Mouse (Mus musculus) erythroblast, embryonic 14.5 days (primary cell): ENCODE data around the gene Il2rb. TPM values are rescaled to one million over a fixed set of nuclear protein-coding genes. Genes with fewer than 3 reads are reported as not detected.

ENCODE experiments used
- H3K27me3 ChIP-seq: 2 replicates; pipeline ENCODE4 v1.6.1; 2012; ENCODE audit warnings: inconsistent platforms; ENCODE audit not compliant: control insufficient read depth
- H3K36me3 ChIP-seq: 2 replicates; pipeline ENCODE4 v1.6.1; 2012; ENCODE audit warnings: mild to moderate bottlenecking, inconsistent platforms; ENCODE audit not compliant: control insufficient read depth
- H3K4me1 ChIP-seq: 2 replicates; pipeline ENCODE4 v1.6.1; 2012; ENCODE audit warnings: inconsistent platforms; ENCODE audit not compliant: control insufficient read depth
- H3K4me3 ChIP-seq: replicated peaks from 2 replicates; pipeline ENCODE3; 2012; ENCODE audit warnings: moderate library complexity, mild to moderate bottlenecking, inconsistent platforms
- H3K9me3 ChIP-seq: 2 replicates; pipeline ENCODE4 v1.6.1; 2012; ENCODE audit warnings: low read length, inconsistent platforms, mixed read lengths; ENCODE audit not compliant: control insufficient read depth
- GATA1 ChIP-seq: IDR thresholded peaks from 2 replicates; pipeline ENCODE4 v1.6.1; 2012; ENCODE audit warnings: low read length, inconsistent platforms, mixed read lengths
- TAL1 ChIP-seq: IDR thresholded peaks from 3 replicates; pipeline ENCODE4 v1.6.1; 2012; ENCODE audit warnings: low read length, inconsistent platforms, mixed read lengths
- polyA plus RNA-seq: library from polyadenylated mRNA; stranded (reverse); fragments of >175 nt; gene quantifications from 2 replicates; pipeline ENCODE4 v1.2.3, GENCODE M21; 2012

The Il2rb gene
- polyA plus RNA-seq, 1 experiment: 0.01 TPM

DNA sequence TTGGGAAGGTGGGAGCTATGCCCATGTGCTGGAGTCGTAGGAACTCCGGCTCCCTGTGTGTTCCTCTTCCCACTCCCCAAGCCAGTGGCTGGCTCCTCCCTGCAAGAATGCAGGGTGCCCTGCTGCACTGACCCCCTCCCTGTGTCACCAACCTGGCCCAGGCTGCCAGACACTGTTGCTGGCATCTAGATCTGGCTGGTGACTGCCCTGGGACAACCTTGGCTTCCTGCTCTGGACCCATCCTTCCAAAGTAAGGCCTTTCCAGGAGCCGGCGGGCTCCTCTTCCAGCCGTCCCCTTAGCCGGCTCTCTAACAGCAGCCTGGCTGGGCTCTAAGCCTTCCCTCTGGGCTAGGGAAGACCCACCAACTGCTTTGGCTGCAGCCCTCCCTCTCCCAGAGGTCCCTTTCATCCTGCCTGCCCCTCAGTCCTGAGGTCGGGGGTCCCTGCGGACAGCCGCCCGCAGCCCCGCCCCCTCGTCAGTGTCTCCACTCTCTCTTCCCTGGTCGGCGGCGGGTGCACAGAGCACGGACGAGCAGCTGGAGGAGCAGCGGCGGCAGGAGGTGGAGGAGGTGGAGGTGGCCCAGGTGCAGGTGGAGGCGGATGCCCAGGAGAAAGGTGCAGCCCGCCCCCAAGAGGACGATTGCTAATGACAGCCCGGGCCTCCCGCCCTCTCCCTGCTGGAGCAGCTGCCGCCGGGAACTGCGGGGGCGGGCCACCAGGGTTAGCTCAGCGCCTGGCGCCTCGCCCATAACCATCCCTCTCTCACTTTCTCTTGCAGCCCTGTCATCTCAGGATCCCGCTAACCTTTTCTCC lies 58.5 kb downstream of the Il2rb start:
- Histone ChIP-seq H3K27me3 (peaks cover 39% of the 10 kb centered on the region), H3K36me3 (peaks cover 2% of the 10 kb centered on the region; the same call in 1 of the 2 replicates), H3K9me3 (no peaks in the 10 kb centered on the region), H3K4me3 (no peak overlapping the region), H3K4me1 (peaks cover 10% of the 10 kb centered on the region)
- TF ChIP-seq TAL1 (no peak), GATA1 (no peak)

DNA sequence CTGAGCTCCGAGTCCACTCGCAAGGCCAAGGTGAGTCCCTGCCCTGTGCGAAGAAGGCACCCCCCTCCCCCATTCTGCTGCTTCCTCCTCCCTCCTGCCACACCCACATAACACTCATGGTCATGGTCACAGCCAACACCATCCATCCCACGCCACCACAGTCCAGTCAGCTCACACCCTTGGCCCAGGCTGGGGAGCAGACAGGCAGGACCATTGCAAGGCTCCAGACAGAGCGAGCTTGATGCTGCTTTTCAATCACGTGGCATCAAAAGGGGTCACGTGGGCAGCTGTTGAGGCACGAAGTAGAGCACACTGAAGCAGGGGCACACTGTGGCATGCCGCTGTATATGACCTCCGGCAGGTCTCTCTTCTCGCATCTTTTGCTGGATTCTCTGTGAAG lies 59.4 kb downstream of the Il2rb start:
- Histone ChIP-seq H3K36me3 (peaks cover 2% of the 10 kb centered on the region; the same call in 1 of the 2 replicates), H3K27me3 (peaks cover 43% of the 10 kb centered on the region), H3K4me3 (no peak overlapping the region), H3K9me3 (no peaks in the 10 kb centered on the region), H3K4me1 (peaks cover 10% of the 10 kb centered on the region)
- TF ChIP-seq GATA1 (no peak), TAL1 (no peak)

DNA sequence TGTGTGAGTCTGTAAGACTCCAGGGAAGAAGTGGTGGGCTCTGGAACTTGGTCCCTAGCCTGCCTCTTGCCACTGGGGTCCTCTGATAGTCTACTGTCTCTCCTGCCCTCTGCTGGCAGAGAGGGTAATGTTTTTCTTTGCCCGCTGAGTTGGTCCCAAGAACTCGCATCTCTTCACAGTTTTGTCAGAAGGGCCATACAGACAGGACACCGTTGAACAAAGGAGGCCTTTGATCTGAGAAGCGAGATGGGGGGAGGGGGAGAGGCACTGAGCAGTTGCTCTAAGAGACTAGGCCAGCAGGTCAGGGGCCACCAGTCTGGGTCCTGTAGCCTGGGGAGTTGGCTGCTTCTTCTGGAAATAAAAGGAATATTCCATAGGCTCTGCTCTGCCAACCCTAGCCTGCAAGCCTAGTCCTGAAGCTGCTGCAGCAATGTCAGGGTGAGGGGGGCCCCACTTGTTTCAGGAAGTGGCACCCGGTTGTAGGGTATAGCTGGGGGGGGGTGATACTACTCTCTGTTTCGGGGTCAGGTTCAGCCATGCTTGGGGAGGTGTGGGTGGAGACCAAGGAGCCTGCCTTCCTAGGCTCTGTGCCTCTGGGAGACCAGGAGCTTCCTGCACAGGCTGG lies 60.1 kb downstream of the Il2rb start:
- Histone ChIP-seq H3K4me1 (peaks cover 10% of the 10 kb centered on the region), H3K9me3 (no peaks in the 10 kb centered on the region), H3K27me3 (peaks cover 49% of the 10 kb centered on the region), H3K36me3 (no peaks in the 10 kb centered on the region; the same call in 1 of the 2 replicates), H3K4me3 (no peak overlapping the region)
- TF ChIP-seq GATA1 (no peak), TAL1 (no peak)

DNA sequence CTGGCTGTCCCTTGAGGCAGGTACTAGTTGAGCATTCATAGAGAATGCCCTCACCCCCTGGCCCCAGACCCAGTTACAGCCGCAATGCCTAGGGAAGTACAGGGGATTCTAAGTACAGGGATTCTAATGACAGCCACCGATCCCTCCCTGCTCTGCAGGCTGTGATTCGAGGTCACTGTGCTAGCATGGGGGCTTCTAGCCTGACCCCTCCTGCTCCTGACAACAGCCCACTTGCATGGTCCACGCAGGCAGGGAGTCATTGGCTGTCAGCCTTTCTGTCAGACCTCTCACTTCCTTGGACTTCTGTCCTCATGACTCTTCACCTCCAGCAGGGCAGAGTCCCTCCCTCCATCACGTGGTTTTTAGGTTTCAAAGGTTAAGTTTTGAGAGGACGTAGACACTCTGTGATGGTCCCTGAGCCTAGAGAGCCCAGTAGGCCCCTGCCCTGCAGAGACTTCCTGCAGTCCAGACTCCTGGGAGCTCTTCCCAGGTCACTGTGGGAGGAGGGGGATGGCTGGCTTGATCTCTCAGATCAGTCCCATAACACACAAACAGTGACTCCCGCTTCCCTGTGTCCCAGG lies 63.4 kb downstream of the Il2rb start:
- H3K9me3 ChIP-seq: no peaks in the 10 kb centered on the region
- peaks cover 67% of the 10 kb centered on the region for H3K27me3 ChIP-seq
- H3K4me1 ChIP-seq: no peaks in the 10 kb centered on the region; the same call in 1 of the 2 replicates
- no peaks in the 10 kb centered on the region; the same call in 1 of the 2 replicates for H3K36me3 ChIP-seq
- H3K4me3 ChIP-seq: no peak overlapping the region
- no peak for TF ChIP-seq GATA1
- no peak for TF ChIP-seq TAL1

DNA sequence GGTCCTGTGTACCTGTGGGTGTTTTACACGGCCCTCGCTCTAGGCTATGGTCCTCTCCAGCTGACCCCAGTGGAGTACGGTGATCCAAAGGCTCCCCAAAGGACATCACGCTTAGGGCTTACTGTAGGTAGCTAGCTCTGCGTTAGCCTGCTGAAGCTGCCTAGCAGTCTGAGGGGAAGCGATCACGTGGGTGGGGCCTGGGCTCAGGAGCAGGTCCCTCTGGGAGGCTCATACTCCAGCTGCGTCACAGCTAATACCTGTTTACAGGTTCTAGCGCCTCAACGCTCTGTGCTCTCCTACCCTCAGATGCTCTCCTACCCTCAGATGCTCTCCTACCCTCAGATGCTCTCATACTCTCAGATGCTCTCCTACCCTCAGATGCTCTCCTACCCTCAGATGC lies 64.2 kb downstream of the Il2rb start:
- no peaks in the 10 kb centered on the region for H3K9me3 ChIP-seq
- H3K27me3 ChIP-seq: peaks cover 66% of the 10 kb centered on the region
- TF ChIP-seq TAL1 (no peak), GATA1 (no peak)
- no peak overlapping the region for H3K4me3 ChIP-seq
- H3K4me1 ChIP-seq: no peaks in the 10 kb centered on the region
- no peaks in the 10 kb centered on the region; the same call in 1 of the 2 replicates for H3K36me3 ChIP-seq

DNA sequence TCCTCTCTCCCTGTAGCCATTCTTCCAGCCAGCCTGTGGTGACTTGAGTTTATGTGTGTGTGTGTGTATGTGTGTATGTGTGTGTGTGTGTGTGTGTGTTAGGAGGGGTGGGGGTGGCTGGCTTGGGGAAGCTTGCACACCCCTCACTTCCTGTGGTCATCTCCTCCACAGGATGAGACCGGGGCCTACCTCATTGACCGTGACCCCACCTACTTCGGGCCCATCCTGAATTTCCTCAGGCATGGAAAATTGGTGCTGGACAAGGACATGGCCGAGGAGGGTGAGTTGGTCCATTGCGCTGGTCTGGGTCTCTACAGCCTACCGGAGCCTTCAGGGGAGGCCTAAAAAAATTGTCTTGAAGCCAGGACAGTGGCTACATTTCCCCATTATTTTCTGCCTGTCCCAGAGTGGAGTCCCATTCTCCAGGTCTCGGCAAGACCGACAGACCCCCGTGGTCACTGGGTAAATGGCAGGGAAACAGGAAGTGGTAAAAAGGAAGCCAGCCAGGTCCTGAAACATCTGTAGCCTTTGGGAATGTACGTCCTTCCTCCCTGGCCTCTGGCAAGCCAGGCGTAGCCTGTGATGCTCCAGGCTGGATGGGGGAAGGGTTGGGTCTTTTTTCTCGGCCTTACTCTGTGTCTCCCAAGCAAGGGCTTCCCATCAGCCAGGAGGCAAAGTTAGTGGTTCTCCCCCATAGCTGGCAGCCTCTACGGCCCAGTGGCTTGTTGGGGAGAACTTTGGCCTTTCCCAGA lies 65.0 kb downstream of the Il2rb start:
- peaks cover 65% of the 10 kb centered on the region for H3K27me3 ChIP-seq
- H3K9me3 ChIP-seq: no peaks in the 10 kb centered on the region
- TF ChIP-seq TAL1: no peak
- TF ChIP-seq GATA1: no peak
- no peaks in the 10 kb centered on the region; the same call in 1 of the 2 replicates for H3K36me3 ChIP-seq
- no peaks in the 10 kb centered on the region for H3K4me1 ChIP-seq
- H3K4me3 ChIP-seq: no peak overlapping the region

Other genes starting within 250 kb of the Il2rb start
- gene Csf2rb2, start 189.6 kb downstream of the Il2rb start, polyA plus RNA-seq: 0.19 and 0.28 TPM in 2 replicates
- 0.27 and 0.30 TPM in 2 replicates for gene Csf2rb, start 169.5 kb downstream of the Il2rb start, polyA plus RNA-seq
- not detected in 2 replicates for gene Tex33, start 99.4 kb downstream of the Il2rb start, polyA plus RNA-seq
- 3.8 and 3.9 TPM in 2 replicates for gene Tst, start 89.4 kb downstream of the Il2rb start, polyA plus RNA-seq
- 68.7 and 72.8 TPM in 2 replicates for gene Mpst, start 88.9 kb downstream of the Il2rb start, polyA plus RNA-seq
- gene Kctd17, start 66.7 kb downstream of the Il2rb start, polyA plus RNA-seq: 0.07 and 0.10 TPM in 2 replicates
- gene Tmprss6, start 26.6 kb downstream of the Il2rb start, polyA plus RNA-seq: 0.02 and 0.07 TPM in 2 replicates
- gene C1qtnf6, start 36.1 kb upstream of the Il2rb start, polyA plus RNA-seq: 0.02 TPM in 1 of 2 replicates, not detected in the other
- not detected in 2 replicates for gene Sstr3, start 49.4 kb upstream of the Il2rb start, polyA plus RNA-seq
- 12.7 and 13.9 TPM in 2 replicates for gene Rac2, start 77.5 kb upstream of the Il2rb start, polyA plus RNA-seq
- gene Cyth4, start 101.8 kb upstream of the Il2rb start, polyA plus RNA-seq: 0.08 and 0.17 TPM in 2 replicates
- 0.01 TPM in 1 of 2 replicates, not detected in the other for gene Elfn2, start 223.5 kb upstream of the Il2rb start, polyA plus RNA-seq